Mouse (Mus musculus): Measurements from ENCODE around the gene Glb1l. TPM values are rescaled to one million over a fixed set of nuclear protein-coding genes. Genes with fewer than 3 reads are reported as not detected.

Glb1l gene
- 3.7 and 3.9 TPM in 2 replicates for polyA plus RNA-seq (2015; fragmentation: Nextera tagmentation; extraction: Ambion mirVana)

DNA sequence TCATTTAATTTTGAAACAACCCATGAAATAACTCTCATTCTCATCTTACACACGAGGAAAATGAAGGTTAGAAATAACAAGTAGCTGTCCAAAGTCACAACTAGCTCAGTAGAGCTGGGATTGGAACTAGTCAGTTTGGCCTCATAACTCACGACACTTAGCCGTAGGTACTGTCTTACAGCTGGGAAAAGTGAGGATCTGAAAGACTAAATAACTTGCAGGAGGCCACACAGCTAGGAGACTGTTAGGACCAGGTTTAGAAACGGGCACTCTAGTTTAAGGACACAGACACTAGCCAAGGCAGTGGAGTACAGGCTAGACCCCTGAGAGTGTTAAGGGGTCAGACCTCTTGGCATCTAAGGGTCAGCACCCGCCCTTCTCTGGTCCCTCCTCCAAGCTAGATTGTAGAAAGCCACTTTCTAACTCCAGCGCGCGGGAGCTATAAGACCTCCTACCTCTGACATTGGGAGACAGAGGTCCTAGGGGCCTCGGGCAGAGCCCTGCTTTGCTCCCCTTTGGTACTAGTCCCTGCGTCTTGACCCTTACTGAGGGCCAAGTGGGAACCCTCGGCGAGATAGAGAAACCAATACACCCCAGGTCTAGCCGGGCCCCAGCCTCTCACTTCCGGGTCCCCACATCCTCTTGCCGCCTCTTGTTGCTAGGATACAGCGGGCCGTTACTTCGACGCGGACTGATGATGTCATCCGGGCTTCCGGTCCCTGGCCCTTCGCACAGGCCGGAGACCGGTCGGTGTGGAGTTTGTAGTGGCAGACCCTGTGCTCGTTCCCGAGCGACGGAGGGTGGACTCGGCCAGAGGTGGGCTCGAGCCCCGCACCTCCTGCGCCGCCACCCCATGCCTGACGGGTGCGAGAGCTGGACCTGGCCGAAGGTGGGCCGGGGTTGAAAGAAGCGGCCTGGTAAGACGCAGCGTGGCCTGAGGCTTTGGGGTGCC, at the start of gene Glb1l, which contains the start of gene Stk16:
Glb1l (minus strand) TSS at position 678 of the 952 bp plus-strand sequence.
Stk16 (plus strand) TSS at position 703 of the 952 bp plus-strand sequence.
- Histone ChIP-seq H3K9me3 (replicated peaks; ENCODE audit: control insufficient read depth, low read length) (no peaks in the 10 kb centered on the region), H3K36me3 (ENCODE audit: control insufficient read depth, insufficient read depth) (peaks cover 27% of the 10 kb centered on the region), H3K4me3 (ENCODE audit: low read depth, low read length) (peak within 1 kb of the TSS; percentile 97), H3K27me3 (ENCODE audit: control insufficient read depth, insufficient read depth, low read depth, low read length) (no peaks in the 10 kb centered on the region), H3K4me2 (ENCODE audit: low read depth, low read length) (peak within 1 kb of the TSS; percentile 97), H3K9ac (ENCODE audit: low read depth, low read length) (peak within 1 kb of the TSS; percentile 94), H3K4me1 (ENCODE audit: control insufficient read depth, low read depth, low read length) (peaks cover 63% of the 10 kb centered on the region), H3K27ac (ENCODE audit: low read length) (peak within 1 kb of the TSS; percentile 97)
- peak; percentile 92 for ATAC-seq (ENCODE audit: low read depth)
- 5% methylated on average over 42 of the region's 42 CpGs for WGBS (ENCODE audit: insufficient replicate concordance)

GRCm38 (mm10) chr1:75255516-75256046, 45.0 kb upstream of the Glb1l start:
- no peak overlapping the region for H3K27ac ChIP-seq (ENCODE audit: low read length)
- H3K9me3 ChIP-seq (replicated peaks; ENCODE audit: control insufficient read depth, low read length), result no peaks in the 10 kb centered on the region
- no peak overlapping the region for H3K9ac ChIP-seq (ENCODE audit: low read depth, low read length)
- peaks cover 7% of the 10 kb centered on the region for H3K4me1 ChIP-seq (ENCODE audit: control insufficient read depth, low read depth, low read length)
- H3K36me3 ChIP-seq (ENCODE audit: control insufficient read depth, insufficient read depth), result no peaks in the 10 kb centered on the region
- no peak for ATAC-seq (ENCODE audit: low read depth)
- WGBS (ENCODE audit: insufficient replicate concordance), result 43% methylated on average over 10 of the region's 10 CpGs
- H3K4me3 ChIP-seq (ENCODE audit: low read depth, low read length), result no peak overlapping the region
- no peaks in the 10 kb centered on the region for H3K27me3 ChIP-seq (ENCODE audit: control insufficient read depth, insufficient read depth, low read depth, low read length)
- H3K4me2 ChIP-seq (ENCODE audit: low read depth, low read length), result no peak overlapping the region

- no peak overlapping the region for H3K27ac ChIP-seq (ENCODE audit: low read length)
- no peaks in the 10 kb centered on the region for H3K36me3 ChIP-seq (ENCODE audit: control insufficient read depth, insufficient read depth)
- H3K9me3 ChIP-seq (replicated peaks; ENCODE audit: control insufficient read depth, low read length), result no peaks in the 10 kb centered on the region
- no peak for ATAC-seq (ENCODE audit: low read depth)
- peaks cover 7% of the 10 kb centered on the region for H3K4me1 ChIP-seq (ENCODE audit: control insufficient read depth, low read depth, low read length)
- no peak overlapping the region for H3K4me3 ChIP-seq (ENCODE audit: low read depth, low read length)
- no peak overlapping the region for H3K9ac ChIP-seq (ENCODE audit: low read depth, low read length)
- no peaks in the 10 kb centered on the region for H3K27me3 ChIP-seq (ENCODE audit: control insufficient read depth, insufficient read depth, low read depth, low read length)
- no peak overlapping the region for H3K4me2 ChIP-seq (ENCODE audit: low read depth, low read length)
- WGBS (ENCODE audit: insufficient replicate concordance), result 64% methylated on average over 8 of the region's 8 CpGs
Observed at GRCm38 (mm10) chr1:75254625-75255013, 44.0 kb upstream of the Glb1l start.

- Histone ChIP-seq H3K4me3 (ENCODE audit: low read depth, low read length) (no peak overlapping the region), H3K9ac (ENCODE audit: low read depth, low read length) (no peak overlapping the region), H3K27ac (ENCODE audit: low read length) (no peak overlapping the region), H3K4me1 (ENCODE audit: control insufficient read depth, low read depth, low read length) (peaks cover 7% of the 10 kb centered on the region), H3K27me3 (ENCODE audit: control insufficient read depth, insufficient read depth, low read depth, low read length) (no peaks in the 10 kb centered on the region), H3K9me3 (replicated peaks; ENCODE audit: control insufficient read depth, low read length) (no peaks in the 10 kb centered on the region), H3K36me3 (ENCODE audit: control insufficient read depth, insufficient read depth) (no peaks in the 10 kb centered on the region), H3K4me2 (ENCODE audit: low read depth, low read length) (no peak overlapping the region)
- 53% methylated on average over 16 of the region's 16 CpGs for WGBS (ENCODE audit: insufficient replicate concordance)
- ATAC-seq (ENCODE audit: low read depth), result no peak
Observed at GRCm38 (mm10) chr1:75253849-75254624, 43.4 kb upstream of the Glb1l start.

GRCm38 (mm10) chr1:75253029-75253428, 42.4 kb upstream of the Glb1l start:
- H3K27ac ChIP-seq (ENCODE audit: low read length), result no peak overlapping the region
- H3K4me1 ChIP-seq (ENCODE audit: control insufficient read depth, low read depth, low read length), result peaks cover 7% of the 10 kb centered on the region
- WGBS (ENCODE audit: insufficient replicate concordance), result 73% methylated on average over 16 of the region's 16 CpGs
- no peaks in the 10 kb centered on the region for H3K36me3 ChIP-seq (ENCODE audit: control insufficient read depth, insufficient read depth)
- no peak overlapping the region for H3K9ac ChIP-seq (ENCODE audit: low read depth, low read length)
- no peak overlapping the region for H3K4me3 ChIP-seq (ENCODE audit: low read depth, low read length)
- no peaks in the 10 kb centered on the region for H3K27me3 ChIP-seq (ENCODE audit: control insufficient read depth, insufficient read depth, low read depth, low read length)
- H3K4me2 ChIP-seq (ENCODE audit: low read depth, low read length), result no peak overlapping the region
- ATAC-seq (ENCODE audit: low read depth), result no peak
- H3K9me3 ChIP-seq (replicated peaks; ENCODE audit: control insufficient read depth, low read length), result no peaks in the 10 kb centered on the region

- Histone ChIP-seq H3K4me2 (ENCODE audit: low read depth, low read length) (no peak overlapping the region), H3K9ac (ENCODE audit: low read depth, low read length) (no peak overlapping the region), H3K4me1 (ENCODE audit: control insufficient read depth, low read depth, low read length) (peaks cover 7% of the 10 kb centered on the region), H3K27me3 (ENCODE audit: control insufficient read depth, insufficient read depth, low read depth, low read length) (no peaks in the 10 kb centered on the region), H3K9me3 (replicated peaks; ENCODE audit: control insufficient read depth, low read length) (no peaks in the 10 kb centered on the region), H3K27ac (ENCODE audit: low read length) (no peak overlapping the region), H3K4me3 (ENCODE audit: low read depth, low read length) (no peak overlapping the region), H3K36me3 (ENCODE audit: control insufficient read depth, insufficient read depth) (no peaks in the 10 kb centered on the region)
- ATAC-seq (ENCODE audit: low read depth), result no peak
- 66% methylated on average over 13 of the region's 13 CpGs for WGBS (ENCODE audit: insufficient replicate concordance)
Observed at GRCm38 (mm10) chr1:75252308-75252707, 41.7 kb upstream of the Glb1l start.

DNA sequence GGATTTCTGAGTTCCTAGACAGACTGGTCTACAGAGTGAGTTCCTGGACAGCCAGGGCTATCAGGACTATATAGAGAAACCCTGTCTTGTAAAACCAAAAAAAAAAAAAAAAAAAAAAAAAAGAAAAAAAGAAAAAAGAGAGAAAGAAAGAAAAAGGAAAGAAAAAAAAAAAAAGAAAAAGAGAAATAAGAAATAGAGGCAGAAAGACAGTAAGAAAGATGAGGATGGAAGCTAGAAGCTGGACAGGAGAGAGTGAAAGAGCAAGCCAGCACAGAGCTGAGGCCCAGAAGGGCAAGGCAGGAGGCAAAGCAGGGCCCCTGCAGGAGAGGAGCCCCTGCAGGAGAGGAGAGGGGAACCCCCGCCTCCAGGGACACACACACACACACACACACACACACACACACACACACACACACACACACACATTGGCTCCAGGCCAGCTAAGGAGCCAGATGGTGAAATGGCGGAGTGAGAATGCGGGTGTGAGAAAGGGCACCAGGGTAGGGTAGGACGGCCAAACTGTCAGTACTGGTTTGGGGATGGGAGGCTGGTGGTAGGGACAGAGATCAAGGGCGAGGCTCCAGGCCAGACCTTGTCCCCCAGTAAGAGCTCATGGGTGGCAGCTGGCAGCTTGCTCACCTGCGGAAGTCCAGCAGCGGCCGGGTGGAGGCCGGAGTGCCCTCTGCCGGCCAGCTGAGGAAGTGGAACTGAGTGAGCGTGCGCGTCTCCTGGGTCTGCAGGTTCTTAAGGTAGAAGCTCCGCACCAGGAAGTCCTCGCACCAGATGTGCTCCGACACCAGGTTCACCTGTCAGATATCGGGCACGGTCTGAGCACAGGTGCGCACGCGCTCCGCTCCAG, 40.7 kb upstream of the Glb1l start:
- Histone ChIP-seq H3K27ac (ENCODE audit: low read length) (0 out of 2 replicates have a peak overlapping the region, but pooled peaks have one; percentile 23), H3K4me2 (ENCODE audit: low read depth, low read length) (peak overlapping the region; percentile 59), H3K4me3 (ENCODE audit: low read depth, low read length) (peak overlapping the region; percentile 33), H3K9ac (ENCODE audit: low read depth, low read length) (peak overlapping the region; percentile 36), H3K9me3 (replicated peaks; ENCODE audit: control insufficient read depth, low read length) (no peaks in the 10 kb centered on the region), H3K36me3 (ENCODE audit: control insufficient read depth, insufficient read depth) (no peaks in the 10 kb centered on the region), H3K27me3 (ENCODE audit: control insufficient read depth, insufficient read depth, low read depth, low read length) (no peaks in the 10 kb centered on the region), H3K4me1 (ENCODE audit: control insufficient read depth, low read depth, low read length) (peaks cover 7% of the 10 kb centered on the region)
- ATAC-seq (ENCODE audit: low read depth), result peak; percentile 73
- 6% methylated on average over 22 of the region's 22 CpGs for WGBS (ENCODE audit: insufficient replicate concordance)

DNA sequence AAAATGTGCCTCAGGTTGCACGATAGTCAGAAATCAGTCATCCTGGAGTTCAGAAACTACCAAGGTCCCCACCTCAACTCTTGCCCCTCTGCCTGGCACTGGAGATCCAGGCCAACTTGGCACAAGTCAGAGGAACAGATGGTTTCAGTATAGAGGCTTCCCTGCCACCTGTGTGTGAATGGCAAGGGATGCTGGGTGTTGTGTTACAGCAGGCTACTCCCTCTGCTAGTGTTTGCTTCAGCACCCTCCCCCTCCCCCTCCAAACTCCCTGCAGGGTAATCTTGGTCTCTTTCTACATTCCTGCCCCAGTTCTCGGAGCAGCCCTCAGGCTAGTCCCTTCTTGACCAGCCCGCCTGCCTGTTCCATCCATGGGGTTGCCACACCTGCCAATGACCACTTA, 39.9 kb upstream of the Glb1l start:
- Histone ChIP-seq H3K27ac (ENCODE audit: low read length) (no peak overlapping the region), H3K4me3 (ENCODE audit: low read depth, low read length) (no peak overlapping the region), H3K36me3 (ENCODE audit: control insufficient read depth, insufficient read depth) (no peaks in the 10 kb centered on the region), H3K4me2 (ENCODE audit: low read depth, low read length) (no peak overlapping the region), H3K4me1 (ENCODE audit: control insufficient read depth, low read depth, low read length) (peaks cover 7% of the 10 kb centered on the region), H3K9ac (ENCODE audit: low read depth, low read length) (no peak overlapping the region), H3K9me3 (replicated peaks; ENCODE audit: control insufficient read depth, low read length) (no peaks in the 10 kb centered on the region), H3K27me3 (ENCODE audit: control insufficient read depth, insufficient read depth, low read depth, low read length) (no peaks in the 10 kb centered on the region)
- WGBS (ENCODE audit: insufficient replicate concordance), result 80% methylated on average over 3 of the region's 3 CpGs
- no peak for ATAC-seq (ENCODE audit: low read depth)
